Comparison of ENCODE assay signal across 19 mouse cellular contexts in the genomic region with DNA sequence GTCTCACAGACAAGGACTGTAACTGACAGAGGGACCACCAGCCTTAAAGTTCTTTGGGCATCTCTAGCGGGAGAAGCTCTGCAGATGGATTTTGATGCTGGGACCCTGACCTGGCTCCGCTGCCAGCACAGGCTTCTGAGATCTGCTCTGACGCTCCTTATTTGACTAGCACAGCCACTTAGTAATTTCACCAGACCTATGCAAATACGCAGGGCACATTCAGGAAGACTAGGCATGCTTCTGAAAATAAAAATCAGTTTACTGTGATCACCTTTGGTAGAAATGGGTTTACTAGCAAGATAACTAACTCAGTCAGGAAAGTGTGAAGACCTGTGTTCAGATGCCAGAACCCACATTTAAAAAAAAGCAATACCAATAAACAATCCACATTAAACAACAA. TPM values are rescaled to one million over a fixed set of nuclear protein-coding genes. Genes with fewer than 3 reads are reported as not detected.
"Had no signal": no experiment of that assay in that cellular context is flagged by ENCODE, and none has a peak within 500 bp of the region (broad histone marks: within the 10 kb centered on the region; RNA-seq: fewer than 3 reads in every experiment).

No protein-coding gene starts in this region.

- H3K4me3 ChIP-seq: neural tube, embryonic 12.5 days; neural tube, embryonic 13.5 days; neural tube, embryonic 15.5 days; stomach, embryonic 15.5 days had no signal

- DNase-seq: retina, postnatal 1 day; right cerebral cortex, adult 18-20 months; right cerebral cortex, postnatal 14 days; right cerebral cortex, postnatal 25 days; right cerebral cortex, postnatal 4 days; spleen, adult 18-20 months; thymus, adult 18-20 months; thymus, adult 2 months; thymus, postnatal 14 days; thymus, postnatal 25 days; thymus, postnatal 36 days; thymus, postnatal 4 days had no signal

- H3K27me3 ChIP-seq: stomach, embryonic 15.5 days had no signal

- H3K36me3 ChIP-seq: neural tube, embryonic 12.5 days; neural tube, embryonic 13.5 days; neural tube, embryonic 15.5 days; stomach, embryonic 15.5 days had no signal

- H3K9ac ChIP-seq: neural tube, embryonic 12.5 days; neural tube, embryonic 13.5 days; neural tube, embryonic 15.5 days; stomach, embryonic 15.5 days had no signal

- H3K4me1 ChIP-seq: neural tube, embryonic 12.5 days; neural tube, embryonic 13.5 days; neural tube, embryonic 15.5 days; stomach, embryonic 15.5 days had no signal

- H3K9me3 ChIP-seq: neural tube, embryonic 12.5 days; neural tube, embryonic 13.5 days; neural tube, embryonic 15.5 days; stomach, embryonic 15.5 days had no signal

- H3K4me2 ChIP-seq: neural tube, embryonic 12.5 days; neural tube, embryonic 13.5 days; neural tube, embryonic 15.5 days; stomach, embryonic 15.5 days had no signal

- H3K27ac ChIP-seq: neural tube, embryonic 12.5 days; neural tube, embryonic 13.5 days; neural tube, embryonic 15.5 days; stomach, embryonic 15.5 days; stomach, postnatal 0 days had no signal

RNA-seq across cellular contexts. Expression of a gene that starts 8.1 kb away (rescaled TPM):
- total RNA-seq: neutrophil, adult 5-6 weeks had no signal
- polyA plus RNA-seq: neural tube, embryonic 13.5 days; neural tube, embryonic 14.5 days had no signal

RNA-seq across cellular contexts. Expression of a gene that starts 38.6 kb away (rescaled TPM):
- total RNA-seq: neutrophil, adult 5-6 weeks had no signal
